Mouse (Mus musculus): ENCODE measurements around the gene 2810004N23Rik. TPM values are rescaled to one million over a fixed set of nuclear protein-coding genes. Genes with fewer than 3 reads are reported as not detected.
"Not testable (repeated sequence)": the region's sequence is repeated elsewhere in the genome, so short reads cannot be mapped to it uniquely, and the experiment has no call there.

The 2810004N23Rik gene
- polyA plus RNA-seq, 1 experiment from 2014 or later: 36.5 TPM

DNA sequence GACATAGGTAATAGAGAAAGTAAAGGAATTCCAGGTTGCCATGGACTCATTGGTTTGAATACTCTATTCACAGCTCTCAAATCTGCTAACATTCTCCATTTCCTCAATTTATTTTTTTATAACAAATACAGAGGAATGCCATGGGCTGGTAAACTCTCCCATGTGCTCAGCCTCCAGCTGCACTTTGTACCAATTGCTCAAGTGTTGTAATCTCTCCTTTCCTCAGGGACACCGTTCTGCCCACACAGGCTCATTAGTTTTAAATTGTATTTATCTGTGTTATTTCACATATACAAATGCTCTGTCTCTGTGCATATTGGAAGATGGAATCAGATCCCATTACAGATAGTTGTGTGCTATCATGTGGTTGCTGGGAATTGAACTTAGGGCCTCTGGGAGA lies 9.4 kb downstream of the 2810004N23Rik start:
- H3K9me3 ChIP-seq (ENCODE audit: control insufficient read depth, low read length): peaks cover 45% of the 10 kb centered on the region
- whole genome bisulfite sequencing: 94% methylated on average over 1 of the region's 1 CpGs
- no peaks in the 10 kb centered on the region for H3K27me3 ChIP-seq (replicated peaks; ENCODE audit: control insufficient read depth, insufficient read depth, low read length)
- no peak overlapping the region for H3K4me2 ChIP-seq (ENCODE audit: low read depth, low read length)
- no peak for DNase-seq (ENCODE audit: low spot score)
- no peaks in the 10 kb centered on the region for H3K4me1 ChIP-seq (ENCODE audit: control insufficient read depth, insufficient read depth, low read length)
- H3K4me3 ChIP-seq (ENCODE audit: low read depth, low read length): no peak overlapping the region
- H3K27ac ChIP-seq (replicated peaks; ENCODE audit: low read depth, low read length): no peak overlapping the region
- H3K9ac ChIP-seq (ENCODE audit: low read depth, low read length): no peak overlapping the region
- H3K36me3 ChIP-seq (ENCODE audit: control insufficient read depth, insufficient read depth, low read length): peaks cover 63% of the 10 kb centered on the region
- ATAC-seq (ENCODE audit: low read depth): no peak

DNA sequence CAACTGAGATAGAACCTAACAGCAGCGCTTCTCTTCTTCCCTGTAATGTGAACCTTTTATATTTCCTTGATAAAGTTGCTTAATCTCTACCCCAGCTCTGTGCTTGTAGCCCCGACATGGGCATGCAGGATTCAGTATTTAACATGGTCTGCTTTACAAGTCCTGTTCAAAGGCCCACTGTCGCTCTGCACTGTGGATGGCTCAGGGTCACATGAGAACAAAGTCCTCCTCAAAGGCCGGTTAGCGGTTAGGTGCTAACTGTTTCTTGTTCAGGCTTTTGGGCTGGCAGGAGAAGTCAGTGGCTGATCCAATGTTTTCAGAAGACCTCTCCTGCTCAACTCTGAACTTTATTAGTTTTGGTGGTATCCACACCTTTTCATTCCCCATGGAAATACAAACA lies 17.3 kb downstream of the 2810004N23Rik start:
- Histone ChIP-seq H3K9ac (ENCODE audit: low read depth, low read length) (no peak overlapping the region), H3K9me3 (ENCODE audit: control insufficient read depth, low read length) (no peaks in the 10 kb centered on the region), H3K27me3 (replicated peaks; ENCODE audit: control insufficient read depth, insufficient read depth, low read length) (no peaks in the 10 kb centered on the region), H3K27ac (replicated peaks; ENCODE audit: low read depth, low read length) (no peak overlapping the region), H3K4me2 (ENCODE audit: low read depth, low read length) (no peak overlapping the region), H3K4me1 (ENCODE audit: control insufficient read depth, insufficient read depth, low read length) (no peaks in the 10 kb centered on the region), H3K36me3 (ENCODE audit: control insufficient read depth, insufficient read depth, low read length) (peaks cover 25% of the 10 kb centered on the region), H3K4me3 (ENCODE audit: low read depth, low read length) (no peak overlapping the region)
- WGBS: 89% methylated on average over 5 of the region's 5 CpGs
- ATAC-seq (ENCODE audit: low read depth): no peak
- no peak for DNase-seq (ENCODE audit: low spot score)

DNA sequence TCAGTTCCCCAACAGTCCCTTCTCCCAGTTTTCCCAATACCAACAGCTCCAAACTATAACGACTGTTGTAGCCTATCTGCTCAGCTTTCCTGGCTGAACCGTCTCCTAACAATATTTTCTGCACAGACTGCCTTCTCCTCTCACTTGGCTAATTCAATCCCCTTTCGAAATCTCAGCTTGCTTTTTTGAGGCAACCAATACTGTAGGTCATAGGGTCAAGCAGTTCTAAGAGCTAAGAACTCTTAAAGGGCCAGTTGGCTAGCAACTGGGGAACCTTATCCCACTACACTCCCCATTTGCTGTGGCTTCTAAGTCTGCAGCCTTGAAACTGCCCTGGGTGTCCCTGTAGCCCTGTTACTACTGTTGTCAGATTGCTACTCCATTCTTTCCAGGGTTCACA lies 17.8 kb downstream of the 2810004N23Rik start:
- H3K4me2 ChIP-seq (ENCODE audit: low read depth, low read length): no peak overlapping the region
- no peaks in the 10 kb centered on the region for H3K9me3 ChIP-seq (ENCODE audit: control insufficient read depth, low read length)
- ATAC-seq (ENCODE audit: low read depth) (no peak), DNase-seq (ENCODE audit: low spot score) (no peak)
- peaks cover 30% of the 10 kb centered on the region for H3K36me3 ChIP-seq (ENCODE audit: control insufficient read depth, insufficient read depth, low read length)
- no peak overlapping the region for H3K9ac ChIP-seq (ENCODE audit: low read depth, low read length)
- H3K27me3 ChIP-seq (replicated peaks; ENCODE audit: control insufficient read depth, insufficient read depth, low read length): no peaks in the 10 kb centered on the region
- no peak overlapping the region for H3K27ac ChIP-seq (replicated peaks; ENCODE audit: low read depth, low read length)
- H3K4me1 ChIP-seq (ENCODE audit: control insufficient read depth, insufficient read depth, low read length): no peaks in the 10 kb centered on the region
- H3K4me3 ChIP-seq (ENCODE audit: low read depth, low read length): no peak overlapping the region
- 63% methylated on average over 3 of the region's 3 CpGs for WGBS

DNA sequence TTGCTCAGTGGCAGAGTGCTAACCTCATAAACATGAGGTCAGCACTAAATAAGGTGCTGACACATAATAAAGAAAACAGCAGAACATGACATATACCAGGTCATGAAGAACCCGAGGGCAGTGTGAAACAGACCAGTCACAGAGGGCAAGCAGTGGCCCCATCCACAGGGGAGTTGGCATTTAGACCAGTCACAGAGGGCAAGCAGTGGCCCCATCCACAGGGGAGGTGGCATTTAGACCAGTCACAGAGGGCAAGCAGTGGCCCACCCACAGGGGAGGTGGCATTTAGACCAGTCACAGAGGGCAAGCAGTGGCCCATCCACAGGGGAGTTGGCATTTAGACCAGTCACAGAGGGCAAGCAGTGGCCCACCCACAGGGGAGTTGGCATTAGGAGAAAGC lies 20.0 kb downstream of the 2810004N23Rik start:
- not testable (repeated sequence) for H3K4me2 ChIP-seq (ENCODE audit: low read depth, low read length); H3K27me3 ChIP-seq (replicated peaks; ENCODE audit: control insufficient read depth, insufficient read depth, low read length); DNase-seq (ENCODE audit: low spot score); H3K9ac ChIP-seq (ENCODE audit: low read depth, low read length); H3K4me1 ChIP-seq (ENCODE audit: control insufficient read depth, insufficient read depth, low read length); H3K27ac ChIP-seq (replicated peaks; ENCODE audit: low read depth, low read length); H3K4me3 ChIP-seq (ENCODE audit: low read depth, low read length); H3K9me3 ChIP-seq (ENCODE audit: control insufficient read depth, low read length); ATAC-seq (ENCODE audit: low read depth)
- peaks cover 52% of the 10 kb centered on the region for H3K36me3 ChIP-seq (ENCODE audit: control insufficient read depth, insufficient read depth, low read length)
- WGBS: 75% methylated on average over 1 of the region's 1 CpGs

DNA sequence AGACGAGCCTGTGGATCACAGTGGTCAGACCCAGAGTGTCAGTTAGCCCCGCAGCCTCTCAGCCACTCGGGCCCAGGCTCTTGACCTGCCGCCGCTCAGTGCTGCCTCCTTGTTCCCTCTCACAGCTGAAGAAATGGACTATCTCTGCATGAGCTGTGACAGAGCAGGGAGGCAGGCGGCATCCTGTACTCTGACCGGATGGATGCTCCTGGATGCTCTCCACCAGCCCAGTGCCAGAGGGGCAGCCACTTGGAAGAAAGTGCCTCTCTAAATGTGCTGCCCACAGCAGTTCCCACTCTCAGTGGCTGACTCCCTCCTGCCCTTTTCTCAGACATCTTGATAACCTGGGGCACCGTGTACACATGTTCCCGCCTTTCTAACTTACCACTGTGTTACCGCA lies 21.1 kb downstream of the 2810004N23Rik start:
- no peaks in the 10 kb centered on the region for H3K9me3 ChIP-seq (ENCODE audit: control insufficient read depth, low read length)
- no peaks in the 10 kb centered on the region for H3K27me3 ChIP-seq (replicated peaks; ENCODE audit: control insufficient read depth, insufficient read depth, low read length)
- H3K9ac ChIP-seq (ENCODE audit: low read depth, low read length): no peak overlapping the region
- DNase-seq (ENCODE audit: low spot score) (no peak), ATAC-seq (ENCODE audit: low read depth) (no peak)
- H3K4me3 ChIP-seq (ENCODE audit: low read depth, low read length): no peak overlapping the region
- H3K4me2 ChIP-seq (ENCODE audit: low read depth, low read length): no peak overlapping the region
- no peaks in the 10 kb centered on the region for H3K4me1 ChIP-seq (ENCODE audit: control insufficient read depth, insufficient read depth, low read length)
- no peak overlapping the region for H3K27ac ChIP-seq (replicated peaks; ENCODE audit: low read depth, low read length)
- peaks cover 54% of the 10 kb centered on the region for H3K36me3 ChIP-seq (ENCODE audit: control insufficient read depth, insufficient read depth, low read length)
- WGBS: 89% methylated on average over 9 of the region's 10 CpGs

DNA sequence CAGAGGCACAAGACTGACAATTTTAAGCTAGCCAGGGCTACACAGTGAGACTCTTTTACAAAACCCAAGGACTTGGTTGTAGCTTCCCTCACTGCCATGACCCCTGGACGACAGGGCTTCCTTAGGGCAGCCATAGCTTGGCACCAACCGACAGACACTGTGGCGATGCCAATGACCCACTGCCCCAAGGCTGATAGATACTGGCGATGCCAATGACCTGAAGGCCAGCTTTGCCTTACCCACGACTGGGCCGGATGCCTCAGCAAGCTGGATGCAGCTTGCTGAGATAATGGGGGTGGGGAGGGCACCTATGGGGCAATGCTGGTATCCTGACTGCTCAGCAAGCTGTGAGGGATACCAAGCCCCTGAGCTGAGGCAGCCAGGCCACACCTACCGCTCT lies 22.0 kb downstream of the 2810004N23Rik start:
- Histone ChIP-seq H3K36me3 (ENCODE audit: control insufficient read depth, insufficient read depth, low read length) (peaks cover 54% of the 10 kb centered on the region), H3K4me3 (ENCODE audit: low read depth, low read length) (no peak overlapping the region), H3K9me3 (ENCODE audit: control insufficient read depth, low read length) (no peaks in the 10 kb centered on the region), H3K4me2 (ENCODE audit: low read depth, low read length) (no peak overlapping the region), H3K4me1 (ENCODE audit: control insufficient read depth, insufficient read depth, low read length) (no peaks in the 10 kb centered on the region), H3K27ac (replicated peaks; ENCODE audit: low read depth, low read length) (no peak overlapping the region), H3K27me3 (replicated peaks; ENCODE audit: control insufficient read depth, insufficient read depth, low read length) (no peaks in the 10 kb centered on the region), H3K9ac (ENCODE audit: low read depth, low read length) (no peak overlapping the region)
- DNase-seq (ENCODE audit: low spot score): no peak
- 95% methylated on average over 7 of the region's 7 CpGs for WGBS
- no peak for ATAC-seq (ENCODE audit: low read depth)

DNA sequence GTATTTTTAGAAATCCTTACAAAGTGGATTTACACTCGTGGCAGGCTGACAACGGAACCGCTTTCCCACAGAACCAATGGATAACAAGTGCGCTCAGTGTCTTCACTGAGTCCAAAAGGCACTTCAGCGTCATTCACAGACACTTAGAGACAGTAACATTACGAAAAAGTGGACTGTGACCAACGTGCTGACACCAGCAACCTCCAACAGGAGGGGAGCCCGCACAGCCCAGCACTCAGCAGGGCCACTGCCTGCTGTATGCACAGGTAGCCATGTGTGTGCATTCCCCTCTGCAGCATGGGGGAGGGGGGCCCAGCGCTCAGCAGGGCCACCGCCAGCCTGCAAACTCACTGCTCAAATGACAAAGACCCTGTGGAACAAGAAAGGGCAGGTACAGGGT lies 23.5 kb downstream of the 2810004N23Rik start:
- ATAC-seq (ENCODE audit: low read depth): no peak; the same call in 1 of the 2 replicates
- 92% methylated on average over 10 of the region's 10 CpGs for WGBS
- Histone ChIP-seq H3K36me3 (ENCODE audit: control insufficient read depth, insufficient read depth, low read length) (peaks cover 53% of the 10 kb centered on the region), H3K9ac (ENCODE audit: low read depth, low read length) (no peak overlapping the region), H3K4me2 (ENCODE audit: low read depth, low read length) (no peak overlapping the region), H3K4me1 (ENCODE audit: control insufficient read depth, insufficient read depth, low read length) (no peaks in the 10 kb centered on the region; the same call in 1 of the 2 replicates), H3K4me3 (ENCODE audit: low read depth, low read length) (no peak overlapping the region), H3K27me3 (replicated peaks; ENCODE audit: control insufficient read depth, insufficient read depth, low read length) (no peaks in the 10 kb centered on the region), H3K27ac (replicated peaks; ENCODE audit: low read depth, low read length) (no peak overlapping the region), H3K9me3 (ENCODE audit: control insufficient read depth, low read length) (no peaks in the 10 kb centered on the region)
- DNase-seq (ENCODE audit: low spot score): no peak

DNA sequence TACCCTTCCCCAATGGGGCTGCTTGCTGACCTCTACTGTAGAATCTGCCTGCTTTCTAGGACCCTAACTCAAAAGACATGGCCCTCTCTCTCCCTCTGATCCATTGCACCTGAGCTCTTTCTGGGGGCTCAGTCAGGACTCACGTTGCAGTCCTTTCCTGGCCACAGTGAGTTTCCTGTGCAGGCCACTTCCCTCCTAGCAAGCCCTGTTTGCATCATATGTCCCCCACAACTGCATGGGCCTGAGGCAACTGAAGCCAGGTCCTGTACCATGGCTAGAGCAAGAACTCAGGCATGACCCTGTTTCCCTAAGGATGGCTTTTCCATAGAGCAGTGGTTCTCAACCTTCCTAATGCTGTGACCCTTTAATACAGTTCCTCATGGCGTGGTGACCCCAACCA lies 25.0 kb downstream of the 2810004N23Rik start:
- H3K4me3 ChIP-seq (ENCODE audit: low read depth, low read length): no peak overlapping the region
- DNase-seq (ENCODE audit: low spot score): no peak
- no peaks in the 10 kb centered on the region for H3K9me3 ChIP-seq (ENCODE audit: control insufficient read depth, low read length)
- peaks cover 44% of the 10 kb centered on the region for H3K36me3 ChIP-seq (ENCODE audit: control insufficient read depth, insufficient read depth, low read length)
- H3K27me3 ChIP-seq (replicated peaks; ENCODE audit: control insufficient read depth, insufficient read depth, low read length): no peaks in the 10 kb centered on the region
- H3K27ac ChIP-seq (replicated peaks; ENCODE audit: low read depth, low read length): no peak overlapping the region
- H3K4me1 ChIP-seq (ENCODE audit: control insufficient read depth, insufficient read depth, low read length): no peaks in the 10 kb centered on the region; the same call in 1 of the 2 replicates
- 90% methylated on average over 2 of the region's 2 CpGs for WGBS
- H3K4me2 ChIP-seq (ENCODE audit: low read depth, low read length): no peak overlapping the region
- ATAC-seq (ENCODE audit: low read depth): no peak
- no peak overlapping the region for H3K9ac ChIP-seq (ENCODE audit: low read depth, low read length)

DNA sequence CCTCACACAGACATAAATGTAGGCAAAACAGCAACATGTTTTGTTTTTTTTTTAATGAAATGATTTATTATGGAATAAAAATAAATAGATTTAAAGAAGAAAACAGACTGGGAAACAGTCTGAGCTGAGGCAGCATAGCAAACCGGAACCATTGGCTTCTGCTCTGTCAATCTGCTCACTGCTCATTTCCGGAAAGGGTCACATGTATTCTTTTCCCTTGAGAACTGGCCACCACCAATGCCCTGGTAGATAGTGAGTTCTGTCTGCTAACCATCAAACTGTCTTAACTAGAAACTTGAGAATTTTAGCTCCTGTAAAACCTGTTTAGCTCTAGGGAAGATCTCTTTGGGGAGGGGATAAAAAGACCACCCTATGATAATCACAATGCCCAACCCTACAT lies 26.0 kb downstream of the 2810004N23Rik start:
- ATAC-seq (ENCODE audit: low read depth) (no peak), DNase-seq (ENCODE audit: low spot score) (no peak)
- no peaks in the 10 kb centered on the region; the same call in 1 of the 2 replicates for H3K4me1 ChIP-seq (ENCODE audit: control insufficient read depth, insufficient read depth, low read length)
- peaks cover 42% of the 10 kb centered on the region for H3K36me3 ChIP-seq (ENCODE audit: control insufficient read depth, insufficient read depth, low read length)
- no peaks in the 10 kb centered on the region for H3K9me3 ChIP-seq (ENCODE audit: control insufficient read depth, low read length)
- no peaks in the 10 kb centered on the region for H3K27me3 ChIP-seq (replicated peaks; ENCODE audit: control insufficient read depth, insufficient read depth, low read length)
- 77% methylated on average over 2 of the region's 2 CpGs for WGBS
- no peak overlapping the region for H3K4me3 ChIP-seq (ENCODE audit: low read depth, low read length)
- no peak overlapping the region for H3K27ac ChIP-seq (replicated peaks; ENCODE audit: low read depth, low read length)
- H3K9ac ChIP-seq (ENCODE audit: low read depth, low read length): no peak overlapping the region
- no peak overlapping the region for H3K4me2 ChIP-seq (ENCODE audit: low read depth, low read length)

All from embryonic facial prominence, embryonic 14.5 days (tissue).